Mouse (Mus musculus) stomach, embryonic 15.5 days (tissue): ENCODE results near the gene Zim1. TPM values are rescaled to one million over a fixed set of nuclear protein-coding genes. Genes with fewer than 3 reads are reported as not detected.

Experiments used
- ATAC-seq: fragments of 200-750 bp; cut with Nextera tagmentation; 2 replicates; pipeline ENCODE4 v1.8.0; 2017; ENCODE audit warnings: low read depth, moderate number of reproducible peaks, moderate TSS enrichment; ENCODE audit not compliant: insufficient read depth, low FRiP score
- H3K27ac ChIP-seq: fragments of 300-500 bp; sonication (generic); 2 replicates; pipeline ENCODE4 v1.5.1; 2015; ENCODE audit warnings: mild to moderate bottlenecking, inconsistent platforms
- H3K27me3 ChIP-seq: fragments of 300-500 bp; sonication (generic); replicated peaks from 2 replicates; pipeline ENCODE4 v1.6.1; 2015; ENCODE audit warnings: inconsistent platforms
- H3K36me3 ChIP-seq: fragments of 300-500 bp; sonication (generic); 2 replicates; pipeline ENCODE4 v1.6.1; 2015; ENCODE audit warnings: inconsistent platforms
- H3K4me1 ChIP-seq: fragments of 300-500 bp; sonication (generic); 2 replicates; pipeline ENCODE4 v1.6.1; 2015; ENCODE audit warnings: inconsistent platforms
- H3K4me2 ChIP-seq: fragments of 300-500 bp; sonication (generic); 2 replicates; pipeline ENCODE4 v1.6.1; 2015; ENCODE audit warnings: mild to moderate bottlenecking, inconsistent platforms
- H3K4me3 ChIP-seq: fragments of 300-500 bp; sonication (generic); replicated peaks from 2 replicates; pipeline ENCODE4 v1.5.1; 2015; ENCODE audit warnings: inconsistent platforms
- H3K9ac ChIP-seq: fragments of 300-500 bp; sonication (generic); 2 replicates; pipeline ENCODE4 v1.6.1; 2015; ENCODE audit warnings: inconsistent platforms
- H3K9me3 ChIP-seq: fragments of 300-500 bp; sonication (generic); 2 replicates; pipeline ENCODE4 v1.6.1; 2016; ENCODE audit warnings: inconsistent platforms
- WGBS: fragments of 180-500 bp; shearing (Covaris S2); methylation state at CpG from one replicate; pipeline ENCODE4 v1.1.7; 2015; 5-methylcytosine and 5-hydroxymethylcytosine counted together
- polyA plus RNA-seq: library from polyadenylated mRNA; unstranded; fragments of >200 nt; fragmentation: Nextera tagmentation; extraction: Ambion mirVana; gene quantifications from 2 replicates; pipeline ENCODE4 v1.2.1, GENCODE M21; 2015

Zim1 gene
- polyA plus RNA-seq, 1 experiment from 2014 or later, result 5.3 TPM

DNA sequence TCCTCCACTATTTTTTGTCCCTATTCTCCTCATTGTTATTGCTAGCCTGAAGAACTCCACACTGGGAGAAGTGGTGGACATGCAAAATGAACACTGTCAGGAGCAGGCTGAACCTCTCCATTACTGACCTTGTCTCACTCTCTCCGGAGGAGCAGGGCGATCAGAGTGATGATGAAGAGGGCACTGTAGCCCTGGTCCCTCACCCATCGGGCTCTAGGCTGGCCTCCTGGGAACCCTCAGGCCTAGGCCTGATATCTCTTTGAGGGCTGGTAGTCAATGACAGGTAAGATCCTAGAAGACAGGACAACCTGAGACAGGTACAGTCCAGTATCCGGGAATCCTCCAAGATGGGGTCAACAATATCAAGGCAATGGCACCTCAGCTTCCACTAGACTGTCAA, 58.2 kb downstream of the Zim1 start:
- Histone ChIP-seq H3K9me3 (no peaks in the 10 kb centered on the region), H3K27me3 (no peaks in the 10 kb centered on the region), H3K27ac (no peak overlapping the region), H3K4me3 (no peak overlapping the region), H3K4me2 (no peak overlapping the region), H3K4me1 (no peaks in the 10 kb centered on the region), H3K9ac (no peak overlapping the region), H3K36me3 (no peaks in the 10 kb centered on the region)
- WGBS, result 93% methylated on average over 4 of the region's 4 CpGs
- ATAC-seq, result no peak

DNA sequence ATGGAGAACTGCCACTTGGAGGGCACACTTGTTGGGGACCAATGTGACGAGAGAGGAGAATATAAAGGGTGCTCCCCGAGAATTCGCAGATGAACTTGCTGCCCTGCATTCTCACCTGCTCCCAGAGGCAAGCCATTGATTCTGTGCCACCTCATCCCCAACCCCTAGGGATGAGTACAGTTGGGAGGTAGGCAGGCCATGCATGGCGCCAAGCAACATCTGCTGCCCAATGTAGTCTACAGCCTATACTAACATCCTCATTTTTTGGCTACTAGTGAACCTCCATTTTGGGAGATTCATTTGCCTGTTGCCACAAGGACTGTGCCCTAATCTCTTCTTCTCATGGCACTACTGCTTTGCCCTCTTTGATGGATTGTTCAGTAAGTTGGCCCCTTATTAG, 59.5 kb downstream of the Zim1 start:
- no peaks in the 10 kb centered on the region for H3K4me1 ChIP-seq
- no peak overlapping the region for H3K4me3 ChIP-seq
- H3K27me3 ChIP-seq, result no peaks in the 10 kb centered on the region
- ATAC-seq, result no peak
- H3K4me2 ChIP-seq, result no peak overlapping the region
- H3K36me3 ChIP-seq, result no peaks in the 10 kb centered on the region
- no peaks in the 10 kb centered on the region for H3K9me3 ChIP-seq
- no peak overlapping the region for H3K27ac ChIP-seq
- WGBS, result 83% methylated on average over 4 of the region's 4 CpGs
- no peak overlapping the region for H3K9ac ChIP-seq

DNA sequence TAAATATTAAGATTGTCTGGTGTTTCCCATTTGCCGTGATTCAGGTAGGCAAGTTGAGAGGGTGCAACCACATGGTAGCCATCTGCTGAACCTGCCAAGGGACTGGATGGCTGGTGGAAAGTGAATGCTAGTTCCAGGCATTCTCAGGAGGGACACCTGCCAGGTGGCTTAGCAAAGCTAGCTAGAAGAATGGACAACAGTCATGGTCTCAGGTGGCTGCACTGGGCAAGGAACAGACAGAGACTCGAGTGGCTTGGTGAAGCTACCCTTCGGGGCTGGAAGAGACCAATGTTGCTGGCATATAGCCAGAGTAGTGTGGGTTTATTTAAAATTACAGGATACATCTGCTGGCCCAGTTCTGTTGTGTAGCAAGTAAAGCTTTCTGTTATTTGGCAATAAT, 60.4 kb downstream of the Zim1 start:
- ATAC-seq, result no peak

More for the DNA sequence above, 60.4 kb downstream of the Zim1 start:
- no peak overlapping the region for H3K9ac ChIP-seq
- no peak overlapping the region for H3K4me3 ChIP-seq
- 71% methylated on average over 3 of the region's 3 CpGs for WGBS
- no peaks in the 10 kb centered on the region for H3K4me1 ChIP-seq
- no peak overlapping the region for H3K4me2 ChIP-seq
- no peaks in the 10 kb centered on the region for H3K9me3 ChIP-seq
- H3K27me3 ChIP-seq, result no peaks in the 10 kb centered on the region
- H3K36me3 ChIP-seq, result no peaks in the 10 kb centered on the region
- H3K27ac ChIP-seq, result no peak overlapping the region

Other genes starting within 250 kb of the Zim1 start
- not detected in 2 replicates for gene Olfr1336, start 240.3 kb downstream of the Zim1 start, polyA plus RNA-seq
- not detected in 2 replicates for gene Olfr1346, start 229.3 kb downstream of the Zim1 start, polyA plus RNA-seq
- gene Olfr5, start 209.5 kb downstream of the Zim1 start, polyA plus RNA-seq, result not detected in 2 replicates
- gene Olfr1347, start 196.7 kb downstream of the Zim1 start, polyA plus RNA-seq, result not detected in 2 replicates
- gene Olfr1348, start 187.7 kb downstream of the Zim1 start, polyA plus RNA-seq, result not detected in 2 replicates
- gene Olfr1349, start 173.5 kb downstream of the Zim1 start, polyA plus RNA-seq, result not detected in 2 replicates
- gene Olfr1350, start 131.6 kb downstream of the Zim1 start, polyA plus RNA-seq, result not detected in 2 replicates
- 134 and 157 TPM in 2 replicates for gene Peg3, start 34.0 kb upstream of the Zim1 start, polyA plus RNA-seq
- gene Usp29, start 34.1 kb upstream of the Zim1 start, polyA plus RNA-seq, result 5.7 and 6.2 TPM in 2 replicates